Mouse (Mus musculus) CH12.LX (cell line): ENCODE results near the gene Aebp2.

Experiments
- CTCF ChIP-seq, 2 experiments: IDR thresholded peaks in 1 of 2; conservative IDR thresholded peaks in 1 of 2; 2 replicates each; pipeline ENCODE4 v1.5.1; 2011 to 2012; ENCODE audit warnings: low read depth in 2 of 2, low read length in 2 of 2, improper control_type of control experiment in 1 of 2, inconsistent platforms in 1 of 2, mild to moderate bottlenecking in 1 of 2, moderate library complexity in 1 of 2
- EP300 ChIP-seq: IDR thresholded peaks from 2 replicates; pipeline ENCODE4 v1.6.1; 2011; ENCODE audit warnings: low read length, improper control_type of control experiment
- JUN ChIP-seq: IDR thresholded peaks from 2 replicates; pipeline ENCODE4 v1.6.1; 2011; ENCODE audit warnings: low read depth, mild to moderate bottlenecking, low read length, improper control_type of control experiment, moderate library complexity; ENCODE audit not compliant: insufficient read depth
- KAT2A ChIP-seq: IDR thresholded peaks from 2 replicates; pipeline ENCODE4 v1.6.1; 2012; ENCODE audit warnings: low read length, improper control_type of control experiment, inconsistent platforms; ENCODE audit not compliant: insufficient replicate concordance
- POLR2A ChIP-seq: IDR thresholded peaks from 2 replicates; pipeline ENCODE4 v1.6.1; 2011; ENCODE audit warnings: low read depth, mild to moderate bottlenecking, improper control_type of control experiment, low read length
- POLR2AphosphoS2 ChIP-seq: IDR thresholded peaks from 2 replicates; pipeline ENCODE4 v1.6.1; 2011; ENCODE audit warnings: low read depth, low read length, improper control_type of control experiment
- SIN3A ChIP-seq: IDR thresholded peaks from 2 replicates; pipeline ENCODE4 v1.6.1; 2012; ENCODE audit warnings: low read length, improper control_type of control experiment, inconsistent platforms
- TBP ChIP-seq: conservative IDR thresholded peaks from 2 replicates; pipeline ENCODE4 v1.6.1; 2011; ENCODE audit warnings: low read depth, low read length, improper control_type of control experiment

- TF ChIP-seq JUN: no peak
- no peak for TF ChIP-seq POLR2A
- no peak for TF ChIP-seq CTCF (conservative IDR thresholded peaks at IDR 0.05 in 1 of 2, IDR thresholded peaks at IDR 0.05 in 1 of 2; ENCODE audit: low read depth in 2 of 2, low read length in 2 of 2)
- TF ChIP-seq TBP: no peak
- no peak for TF ChIP-seq KAT2A
- no peak for TF ChIP-seq EP300
- no peak for TF ChIP-seq SIN3A
- TF ChIP-seq POLR2AphosphoS2: no peak
These were observed 44.7 kb upstream of the Aebp2 start for GRCm38 (mm10) chr6:140577822-140578170.
